Mouse (Mus musculus) gastrocnemius, adult 18-20 months (tissue): ENCODE results near the gene Plgrkt. TPM values are rescaled to one million over a fixed set of nuclear protein-coding genes. Genes with fewer than 3 reads are reported as not detected.

Experiments
- DNase-seq: peaks from one replicate; pipeline ENCODE4 v3.0.0; 2021; ENCODE audit warnings: low spot score
- total RNA-seq, 2 experiments: library from RNA; stranded (reverse); gene quantifications; 2 replicates each; pipeline ENCODE4 v1.2.3; 2021

The Plgrkt gene
- total RNA-seq, 2 experiments from 2014 or later: 18.8 to 20.4 TPM

GRCm38 (mm10) chr19:29354895-29355877 lies 12.0 kb downstream of the Plgrkt start:
- peak; percentile 84 for DNase-seq

GRCm38 (mm10) chr19:29350991-29351390 lies 16.2 kb downstream of the Plgrkt start:
- DNase-seq: no peak

- no peak for DNase-seq
Observed at GRCm38 (mm10) chr19:29345636-29346035, 21.6 kb downstream of the Plgrkt start.

- no peak for DNase-seq
Observed at GRCm38 (mm10) chr19:29344868-29345267, 22.3 kb downstream of the Plgrkt start.

- DNase-seq: no peak
Observed at GRCm38 (mm10) chr19:29342281-29342680, 24.9 kb downstream of the Plgrkt start.

- DNase-seq: no peak
Observed at GRCm38 (mm10) chr19:29341029-29341428, 26.2 kb downstream of the Plgrkt start.

- no peak for DNase-seq
Observed at GRCm38 (mm10) chr19:29336624-29337023, 30.6 kb downstream of the Plgrkt start.

GRCm38 (mm10) chr19:29334068-29334745 lies 33.0 kb downstream of the Plgrkt start, which contains the start of gene Rln1:
Gene Rln1 (minus strand): TSS chr19:29334670.
- DNase-seq: peak; percentile 6

GRCm38 (mm10) chr19:29326822-29327552 lies 40.2 kb downstream of the Plgrkt start:
- DNase-seq: no peak

GRCm38 (mm10) chr19:29326396-29326795 lies 40.8 kb downstream of the Plgrkt start:
- no peak for DNase-seq

- DNase-seq: no peak
Observed at GRCm38 (mm10) chr19:29325852-29326180, 41.4 kb downstream of the Plgrkt start.

GRCm38 (mm10) chr19:29325053-29325851 lies 41.9 kb downstream of the Plgrkt start, which contains the start of gene Insl6:
Gene Insl6 (minus strand): TSS chr19:29325356.
- peak; percentile 59 for DNase-seq

- DNase-seq: no peak
Observed at GRCm38 (mm10) chr19:29323416-29324049, 43.7 kb downstream of the Plgrkt start.

GRCm38 (mm10) chr19:29312661-29313060 lies 54.5 kb downstream of the Plgrkt start:
- no peak for DNase-seq

- no peak for DNase-seq
Observed at GRCm38 (mm10) chr19:29311791-29312190, 55.4 kb downstream of the Plgrkt start.

GRCm38 (mm10) chr19:29308832-29309231 lies 58.4 kb downstream of the Plgrkt start:
- no peak for DNase-seq

- DNase-seq: no peak
Observed at GRCm38 (mm10) chr19:29302119-29302518, 65.1 kb downstream of the Plgrkt start.

- no peak for DNase-seq
Observed at GRCm38 (mm10) chr19:29300919-29301318, 66.3 kb downstream of the Plgrkt start.
